Mouse (Mus musculus) liver, adult 2 months (tissue): ENCODE data around the gene Acoxl. TPM values are rescaled to one million over a fixed set of nuclear protein-coding genes. Genes with fewer than 3 reads are reported as not detected.

Experiments used
- DNase-seq: peaks from one replicate; pipeline ENCODE4 v3.0.0-alpha.2; 2011; ENCODE audit warnings: low read depth, low spot score; ENCODE audit errors: extremely low read depth
- H3K27ac ChIP-seq: fragments of 200-500 bp; replicated peaks from 2 replicates; pipeline ENCODE4 v1.5.1; 2012; ENCODE audit warnings: low read depth, mild to moderate bottlenecking, control low read depth, inconsistent platforms, low read length; ENCODE audit not compliant: insufficient read depth
- H3K27me3 ChIP-seq: fragments of 200-500 bp; 2 replicates; pipeline ENCODE4 v1.6.1; 2012; ENCODE audit warnings: mild to moderate bottlenecking, moderate library complexity, low read length, inconsistent platforms; ENCODE audit not compliant: control insufficient read depth, insufficient read depth
- H3K36me3 ChIP-seq: fragments of 200-500 bp; 2 replicates; pipeline ENCODE4 v1.6.1; 2012; ENCODE audit warnings: low read length, inconsistent platforms; ENCODE audit not compliant: control insufficient read depth, insufficient read depth
- H3K4me1 ChIP-seq: fragments of 200-500 bp; 2 replicates; pipeline ENCODE4 v1.6.1; 2011; ENCODE audit warnings: low read length; ENCODE audit not compliant: control insufficient read depth, insufficient read depth
- H3K4me3 ChIP-seq: fragments of 200-500 bp; 2 replicates; pipeline ENCODE4 v1.5.1; 2011; ENCODE audit warnings: low read depth, mild to moderate bottlenecking, control low read depth, low read length, moderate library complexity; ENCODE audit not compliant: insufficient read depth
- H3K79me2 ChIP-seq: fragments of 200-500 bp; 2 replicates; pipeline ENCODE4 v1.6.1; 2012; ENCODE audit warnings: inconsistent platforms, mild to moderate bottlenecking, low read length, moderate library complexity; ENCODE audit not compliant: control insufficient read depth, insufficient read depth
- H3K9ac ChIP-seq: fragments of 200-500 bp; 2 replicates; pipeline ENCODE4 v1.6.1; 2012; ENCODE audit warnings: low read depth, mild to moderate bottlenecking, control low read depth, inconsistent platforms, low read length
- CTCF ChIP-seq: fragments of 200-500 bp; IDR thresholded peaks from 2 replicates; pipeline ENCODE4 v1.5.1; 2011; ENCODE audit warnings: low read depth, low read length, control low read depth
- POLR2A ChIP-seq: fragments of 200-500 bp; IDR thresholded peaks from 2 replicates; pipeline ENCODE4 v1.6.1; 2011; ENCODE audit warnings: low read length, control low read depth; ENCODE audit not compliant: insufficient read depth; ENCODE audit errors: extremely low read depth
- WGBS: fragments of 180-500 bp; shearing (Covaris S2); methylation state at CpG from one replicate; pipeline ENCODE4 v1.1.7; 2018; 5-methylcytosine and 5-hydroxymethylcytosine counted together
- polyA plus RNA-seq: library from polyadenylated mRNA; depleted of rRNA; stranded (reverse); fragments of >200 nt; gene quantifications from 2 replicates; pipeline ENCODE4 v1.2.3, GENCODE M21; 2012
- total RNA-seq: library from RNA; depleted of rRNA; stranded (reverse); fragments of >200 nt; gene quantifications from 2 replicates; pipeline ENCODE4 v1.2.3, GENCODE M21; 2014

Acoxl gene
- total and polyA plus RNA-seq, 2 experiments: not detected

DNA sequence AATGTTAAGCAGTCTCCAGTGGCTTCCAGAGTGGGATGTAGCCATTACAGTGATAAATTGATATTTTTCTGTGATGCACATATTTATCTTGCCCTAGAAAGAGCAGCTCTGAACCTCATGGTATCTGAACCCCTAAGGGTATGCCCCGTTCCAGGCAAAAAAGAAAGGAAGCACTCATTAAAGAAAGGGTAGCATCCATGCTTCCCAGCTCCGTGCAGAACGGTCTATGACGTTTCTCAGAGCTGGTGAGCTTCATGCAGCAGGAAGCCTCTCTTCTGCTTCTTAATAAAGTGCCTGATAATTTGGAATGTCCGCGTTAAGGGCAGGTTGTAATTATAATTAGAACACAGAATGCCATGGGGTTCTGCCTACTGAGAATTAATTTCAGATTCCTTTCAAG is 240.6 kb downstream of the Acoxl start:
- no peak for TF ChIP-seq CTCF
- TF ChIP-seq POLR2A: no peak
- H3K27me3 ChIP-seq: no peaks in the 10 kb centered on the region
- no peaks in the 10 kb centered on the region for H3K36me3 ChIP-seq
- WGBS: 77% methylated on average over 6 of the region's 6 CpGs
- H3K4me1 ChIP-seq: no peaks in the 10 kb centered on the region
- H3K27ac ChIP-seq: no peak overlapping the region
- no peak for DNase-seq
- no peak overlapping the region for H3K9ac ChIP-seq
- no peaks in the 10 kb centered on the region for H3K79me2 ChIP-seq
- no peak overlapping the region for H3K4me3 ChIP-seq

DNA sequence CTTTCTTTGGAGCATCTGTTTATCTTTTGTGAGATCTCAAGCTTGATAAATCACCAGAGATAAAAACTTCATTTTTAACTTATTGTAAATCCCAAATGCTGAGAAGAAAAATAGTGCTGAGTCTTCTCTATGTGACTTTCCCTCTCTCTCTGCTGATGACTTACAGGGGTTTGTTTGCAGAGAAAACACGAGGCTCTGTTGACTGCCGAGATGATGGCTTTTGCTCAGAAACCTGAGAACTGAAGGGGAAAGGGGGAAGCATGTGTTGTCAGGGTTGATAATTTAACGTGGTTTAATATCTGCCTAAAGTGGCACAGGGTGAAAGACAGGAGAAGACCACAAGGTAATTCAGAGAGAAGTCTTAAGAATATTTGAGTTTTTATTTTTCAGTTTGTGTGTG is 245.2 kb downstream of the Acoxl start:
- H3K36me3 ChIP-seq: no peaks in the 10 kb centered on the region
- no peak overlapping the region for H3K9ac ChIP-seq
- TF ChIP-seq POLR2A: no peak
- TF ChIP-seq CTCF: no peak
- 21% methylated on average over 3 of the region's 3 CpGs for WGBS
- H3K4me3 ChIP-seq: no peak overlapping the region
- no peaks in the 10 kb centered on the region for H3K79me2 ChIP-seq
- no peaks in the 10 kb centered on the region for H3K27me3 ChIP-seq
- H3K27ac ChIP-seq: no peak overlapping the region
- DNase-seq: no peak
- H3K4me1 ChIP-seq: no peaks in the 10 kb centered on the region

DNA sequence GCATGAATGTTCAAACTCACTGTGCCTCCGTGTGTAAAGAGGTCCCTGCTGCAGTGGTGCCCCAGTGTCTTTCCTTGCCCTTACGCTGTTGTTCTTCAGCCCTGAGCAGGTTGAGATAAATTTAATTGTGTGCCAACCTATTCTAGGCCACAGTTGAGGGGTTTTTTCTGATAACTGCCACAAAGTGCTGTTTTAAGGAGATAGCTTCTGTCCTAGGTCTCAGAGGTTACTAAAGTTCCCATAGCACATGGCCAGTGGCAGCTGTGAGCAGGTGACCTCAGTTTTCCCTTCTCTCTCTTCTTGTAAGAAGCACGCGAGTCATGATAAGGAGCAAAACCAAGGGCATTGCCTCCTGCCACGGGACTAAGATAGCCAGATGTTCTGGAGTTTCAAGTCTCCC is 245.9 kb downstream of the Acoxl start:
- no peak overlapping the region for H3K4me3 ChIP-seq
- no peak overlapping the region for H3K27ac ChIP-seq
- WGBS: 89% methylated on average over 5 of the region's 5 CpGs
- no peaks in the 10 kb centered on the region for H3K36me3 ChIP-seq
- H3K79me2 ChIP-seq: no peaks in the 10 kb centered on the region
- DNase-seq: no peak
- H3K4me1 ChIP-seq: no peaks in the 10 kb centered on the region
- H3K9ac ChIP-seq: no peak overlapping the region
- TF ChIP-seq CTCF: no peak
- TF ChIP-seq POLR2A: no peak
- H3K27me3 ChIP-seq: no peaks in the 10 kb centered on the region

DNA sequence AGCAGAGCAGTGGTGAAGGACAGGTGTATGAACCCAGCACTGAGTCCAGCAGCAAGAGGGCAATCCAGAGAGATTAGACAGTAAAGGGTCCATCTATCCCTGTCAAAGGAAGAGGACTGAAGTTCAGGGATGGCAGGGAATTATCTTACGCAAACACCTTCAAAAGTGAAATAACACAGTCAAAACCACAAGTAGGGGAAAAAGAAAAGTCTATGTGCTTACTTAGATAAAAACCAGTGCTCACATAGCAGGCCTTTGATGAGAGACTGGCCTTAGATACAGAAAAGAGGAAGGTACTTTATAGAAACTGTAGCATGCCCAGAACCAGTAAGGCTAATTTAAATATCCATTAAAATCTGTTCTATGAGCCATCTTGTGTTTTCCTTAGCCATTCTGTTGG is 246.8 kb downstream of the Acoxl start:
- Histone ChIP-seq H3K36me3 (no peaks in the 10 kb centered on the region), H3K4me1 (no peaks in the 10 kb centered on the region), H3K9ac (no peak overlapping the region), H3K4me3 (no peak overlapping the region), H3K27ac (no peak overlapping the region), H3K27me3 (no peaks in the 10 kb centered on the region), H3K79me2 (no peaks in the 10 kb centered on the region)
- DNase-seq: no peak
- no peak for TF ChIP-seq CTCF
- TF ChIP-seq POLR2A: no peak
- WGBS: 100% methylated on average over 1 of the region's 1 CpGs

DNA sequence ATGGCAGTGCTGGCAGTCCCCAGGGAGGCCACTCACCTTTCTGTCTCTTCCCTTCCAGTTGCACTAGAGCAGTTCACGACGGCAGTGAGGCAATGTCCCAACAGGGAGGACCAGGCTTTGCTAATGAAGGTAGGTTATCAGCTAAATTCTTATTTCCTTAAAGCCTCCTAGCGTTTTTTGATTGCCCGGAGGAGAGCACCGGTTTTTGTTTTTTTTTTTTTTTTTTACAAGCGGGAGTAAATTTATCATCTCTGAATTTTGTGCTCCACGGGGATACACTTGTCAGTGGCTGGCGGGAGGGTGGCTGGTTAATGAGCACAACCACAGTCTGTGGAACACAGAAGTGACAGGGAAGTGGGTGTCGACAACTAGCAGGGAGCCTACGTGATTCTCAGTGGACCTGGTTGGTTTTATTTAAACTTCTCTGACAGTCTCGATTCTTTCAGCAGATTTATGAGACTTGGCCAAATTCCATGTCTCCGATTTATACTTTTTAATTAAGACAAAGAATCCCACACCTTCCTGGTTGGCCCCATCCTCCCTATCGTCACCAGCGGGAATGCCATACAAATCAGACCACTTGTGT is 247.7 kb downstream of the Acoxl start:
- Histone ChIP-seq H3K27ac (no peak overlapping the region), H3K79me2 (no peaks in the 10 kb centered on the region), H3K4me3 (no peak overlapping the region), H3K36me3 (no peaks in the 10 kb centered on the region), H3K9ac (no peak overlapping the region), H3K27me3 (no peaks in the 10 kb centered on the region), H3K4me1 (no peaks in the 10 kb centered on the region)
- TF ChIP-seq POLR2A: no peak
- TF ChIP-seq CTCF: no peak
- no peak for DNase-seq
- 81% methylated on average over 14 of the region's 14 CpGs for WGBS

DNA sequence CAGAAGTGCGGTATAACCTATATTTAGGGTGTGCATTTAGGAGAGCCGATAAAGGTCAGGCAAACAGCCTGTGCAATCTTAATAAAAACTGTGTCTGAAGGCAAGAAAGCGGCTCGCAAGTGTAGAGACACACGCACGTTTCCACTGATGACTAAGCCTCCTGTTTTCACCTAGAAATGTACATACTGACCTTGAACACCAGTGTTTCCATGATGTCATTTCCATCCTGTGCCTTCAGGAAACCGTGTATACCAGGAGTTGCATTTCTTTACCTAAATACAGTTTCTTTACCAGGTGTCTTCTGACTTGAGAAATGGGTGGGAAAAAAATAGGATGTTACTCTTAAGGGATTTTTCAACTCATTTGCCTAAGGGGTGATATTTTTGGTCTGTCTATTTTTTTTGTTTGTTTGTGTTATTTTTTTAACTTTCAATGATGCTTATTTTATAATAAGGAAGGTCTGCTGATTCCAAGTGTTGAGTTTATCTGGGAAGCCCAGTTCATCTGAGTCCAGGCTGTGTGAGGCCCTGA is 248.4 kb downstream of the Acoxl start:
- TF ChIP-seq CTCF (no peak), POLR2A (no peak)
- Histone ChIP-seq H3K4me3 (no peak overlapping the region), H3K36me3 (no peaks in the 10 kb centered on the region), H3K79me2 (no peaks in the 10 kb centered on the region), H3K27me3 (no peaks in the 10 kb centered on the region), H3K4me1 (no peaks in the 10 kb centered on the region), H3K9ac (no peak overlapping the region), H3K27ac (no peak overlapping the region)
- DNase-seq: no peak
- 80% methylated on average over 7 of the region's 7 CpGs for WGBS
